Mouse (Mus musculus): ENCODE data around the gene Naxd.

GRCm38 (mm10) chr8:11540182-11540581, 42.9 kb downstream of the Naxd start:
- no peak for TF ChIP-seq CTCF (conservative IDR thresholded peaks at IDR 0.05; ENCODE audit: low read length)
- TF ChIP-seq NANOG (IDR thresholded peaks at IDR 0.05; ENCODE audit: borderline replicate concordance, low read length), result no peak
- no peak for TF ChIP-seq POU5F1 (IDR thresholded peaks at IDR 0.05; ENCODE audit: borderline replicate concordance, low read length)
